16 mouse cellular contexts compared by ENCODE assay signal in genomic region chr3:135634275-135634674, GRCm38 (mm10).
"Had no signal": no experiment of that assay in that cellular context is flagged by ENCODE, and none has a peak within 500 bp of the region (broad histone marks: within the 10 kb centered on the region; RNA-seq: fewer than 3 reads in every experiment).

No protein-coding gene starts in this region.

- H3K27me3 ChIP-seq: neural tube, embryonic 12.5 days; neural tube, embryonic 13.5 days; neural tube, embryonic 15.5 days; stomach, embryonic 15.5 days had no signal

- H3K9me3 ChIP-seq: neural tube, embryonic 12.5 days; neural tube, embryonic 13.5 days; neural tube, embryonic 15.5 days; stomach, embryonic 15.5 days had no signal

- H3K4me3 ChIP-seq: neural tube, embryonic 12.5 days; neural tube, embryonic 13.5 days; neural tube, embryonic 15.5 days; stomach, embryonic 15.5 days had no signal

- DNase-seq: retina, postnatal 1 day; right cerebral cortex, adult 18-20 months; right cerebral cortex, postnatal 14 days; right cerebral cortex, postnatal 25 days; right cerebral cortex, postnatal 4 days; spleen, adult 18-20 months; thymus, adult 18-20 months; thymus, adult 2 months; thymus, postnatal 14 days; thymus, postnatal 25 days; thymus, postnatal 36 days; thymus, postnatal 4 days had no signal

- H3K27ac ChIP-seq: neural tube, embryonic 12.5 days; neural tube, embryonic 13.5 days; neural tube, embryonic 15.5 days; stomach, embryonic 15.5 days had no signal

- H3K36me3 ChIP-seq: neural tube, embryonic 12.5 days; neural tube, embryonic 13.5 days; neural tube, embryonic 15.5 days; stomach, embryonic 15.5 days had no signal

- H3K4me1 ChIP-seq: neural tube, embryonic 13.5 days; neural tube, embryonic 15.5 days had no signal

- H3K9ac ChIP-seq: neural tube, embryonic 12.5 days; neural tube, embryonic 13.5 days; neural tube, embryonic 15.5 days; stomach, embryonic 15.5 days had no signal

- H3K4me2 ChIP-seq: neural tube, embryonic 12.5 days; neural tube, embryonic 13.5 days; neural tube, embryonic 15.5 days; stomach, embryonic 15.5 days had no signal
